Mouse (Mus musculus) MEL-GATA-1-ER (cell line): ENCODE results near the gene Mcts2.

Experiments used
- DNase-seq: peaks from one replicate; pipeline ENCODE4 v3.0.0-alpha.2; 2012; ENCODE audit warnings: low read depth; ENCODE audit errors: extremely low read depth

Gene Mcts2

DNA sequence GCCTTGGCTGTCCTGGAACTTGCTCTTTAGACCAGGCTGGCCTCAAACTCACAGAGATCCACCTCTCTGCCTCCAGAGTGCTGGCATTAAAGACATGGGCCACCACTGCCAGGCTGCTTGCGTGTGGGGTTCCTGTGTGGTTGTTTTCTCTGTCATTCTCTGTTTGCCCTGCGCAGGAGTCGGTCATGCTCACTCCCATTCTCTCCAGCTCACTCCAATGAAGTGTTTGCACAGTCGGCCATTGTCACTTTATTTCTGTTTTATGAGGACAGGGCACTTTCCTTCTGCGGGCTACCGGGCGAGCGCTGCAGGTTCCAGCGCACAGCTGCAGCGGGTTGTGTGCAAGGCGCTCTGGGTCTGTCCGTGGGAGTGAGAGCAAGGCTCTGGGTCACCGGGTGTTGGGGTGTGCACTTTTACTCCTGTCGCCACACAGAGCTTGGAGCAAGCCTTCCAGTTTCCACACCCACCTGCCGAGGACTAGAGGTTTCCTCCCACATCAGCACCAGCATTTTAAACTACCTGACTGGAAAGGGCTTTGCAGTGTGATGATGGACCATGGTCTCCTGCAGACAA lies 38.4 kb downstream of the Mcts2 start:
- no peak for DNase-seq

DNA sequence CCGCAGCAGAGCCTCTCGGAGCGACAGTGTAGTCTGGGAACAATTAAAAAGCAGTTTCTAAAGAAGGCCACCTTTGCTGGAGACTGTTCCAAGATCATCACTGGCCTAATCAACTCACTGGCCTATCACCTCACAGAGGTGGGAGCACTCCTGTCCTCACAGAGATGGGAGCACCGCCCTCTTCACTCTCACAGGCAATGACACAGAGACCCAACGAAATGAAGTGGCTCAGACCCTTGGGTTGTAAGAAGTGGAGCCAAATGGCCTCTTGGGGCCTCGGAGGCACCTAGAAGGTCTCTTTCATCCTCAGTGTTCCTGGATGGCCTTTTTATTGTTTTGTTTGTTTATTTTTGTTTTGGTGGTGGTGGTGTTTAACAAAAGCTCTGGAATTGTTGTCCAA lies 39.4 kb downstream of the Mcts2 start:
- no peak for DNase-seq

DNA sequence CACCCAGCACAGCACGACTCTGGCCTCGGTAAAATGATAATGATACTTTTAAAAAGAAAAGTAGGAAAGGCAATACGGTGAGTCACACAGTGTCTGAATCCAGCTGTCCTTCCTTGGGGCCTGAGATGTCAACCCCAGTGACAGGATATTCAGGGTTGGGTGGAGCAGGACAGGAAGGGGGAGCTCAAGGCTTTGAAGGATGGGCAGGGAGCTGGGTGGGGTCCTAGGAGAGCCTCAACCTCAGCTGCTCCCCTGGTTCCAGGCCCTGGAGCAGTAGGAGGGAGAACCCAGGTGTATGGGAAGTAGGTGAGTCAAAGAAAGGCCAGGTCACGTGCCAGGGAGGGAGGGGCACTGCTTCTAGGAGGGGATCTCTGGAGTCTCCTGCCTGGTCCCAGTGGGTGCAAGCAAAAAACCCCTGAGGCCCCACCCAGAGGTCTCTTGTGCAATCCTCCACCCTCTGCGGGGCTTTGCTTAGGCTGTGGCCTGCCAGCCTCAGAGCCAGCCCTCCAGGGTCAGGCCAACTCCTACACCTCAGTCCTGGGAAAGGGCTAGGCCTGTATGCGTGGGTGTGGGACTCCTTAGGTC lies 40.0 kb downstream of the Mcts2 start:
- no peak for DNase-seq

DNA sequence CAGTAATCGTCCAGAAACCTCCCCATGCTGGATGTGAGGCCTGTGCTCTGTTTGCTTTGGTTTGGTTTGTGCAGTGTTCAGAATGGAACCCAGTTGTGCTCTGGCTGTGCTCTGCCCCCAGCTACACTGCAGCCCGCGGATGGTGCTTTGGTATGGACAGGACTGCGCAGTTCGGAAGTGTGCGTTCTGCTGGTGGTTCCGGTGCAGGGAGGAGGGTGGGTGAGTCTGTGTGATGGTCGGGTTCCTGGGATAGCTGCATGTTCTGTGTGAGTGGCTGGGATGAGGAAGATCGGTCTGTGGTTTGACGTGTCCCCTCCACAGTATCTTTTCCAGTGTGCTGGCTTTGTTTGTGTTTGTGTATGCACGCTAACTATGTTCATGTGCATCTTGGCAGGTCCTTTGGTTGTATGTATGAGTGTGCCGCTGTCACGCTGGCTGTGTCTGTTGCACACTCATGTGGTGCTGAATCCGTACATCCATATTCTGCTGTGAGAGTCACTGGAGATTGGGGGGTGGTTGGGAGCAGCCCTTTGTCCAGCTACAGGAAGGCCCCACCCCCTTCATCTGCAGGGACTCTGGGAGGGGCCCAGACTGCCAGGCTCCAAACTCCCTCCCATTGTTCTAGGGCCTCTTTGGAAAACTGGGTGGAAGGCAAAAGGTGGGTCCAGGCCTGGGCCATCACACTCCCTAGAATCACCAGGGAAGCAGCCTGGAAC lies 41.1 kb downstream of the Mcts2 start:
- DNase-seq = no peak

DNA sequence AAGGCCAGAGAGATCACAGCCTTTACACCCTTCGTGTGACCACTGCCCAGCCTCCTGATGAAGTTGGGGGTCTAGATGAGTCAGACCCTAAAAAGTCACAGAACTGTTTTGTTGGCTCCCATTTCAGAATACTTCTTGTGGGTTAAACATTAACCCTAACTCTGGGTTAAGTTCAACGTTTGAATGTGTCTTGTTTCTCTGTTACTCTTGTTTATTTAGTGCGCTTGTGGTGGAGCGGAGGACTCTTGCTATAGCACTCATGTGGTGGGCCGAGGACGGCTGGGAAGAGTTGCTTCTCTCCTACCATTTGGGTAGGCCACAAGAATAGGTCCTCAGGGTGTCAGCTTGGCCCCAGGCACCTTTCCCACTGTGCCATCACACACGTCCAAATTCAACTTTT lies 41.8 kb downstream of the Mcts2 start:
- no peak for DNase-seq

DNA sequence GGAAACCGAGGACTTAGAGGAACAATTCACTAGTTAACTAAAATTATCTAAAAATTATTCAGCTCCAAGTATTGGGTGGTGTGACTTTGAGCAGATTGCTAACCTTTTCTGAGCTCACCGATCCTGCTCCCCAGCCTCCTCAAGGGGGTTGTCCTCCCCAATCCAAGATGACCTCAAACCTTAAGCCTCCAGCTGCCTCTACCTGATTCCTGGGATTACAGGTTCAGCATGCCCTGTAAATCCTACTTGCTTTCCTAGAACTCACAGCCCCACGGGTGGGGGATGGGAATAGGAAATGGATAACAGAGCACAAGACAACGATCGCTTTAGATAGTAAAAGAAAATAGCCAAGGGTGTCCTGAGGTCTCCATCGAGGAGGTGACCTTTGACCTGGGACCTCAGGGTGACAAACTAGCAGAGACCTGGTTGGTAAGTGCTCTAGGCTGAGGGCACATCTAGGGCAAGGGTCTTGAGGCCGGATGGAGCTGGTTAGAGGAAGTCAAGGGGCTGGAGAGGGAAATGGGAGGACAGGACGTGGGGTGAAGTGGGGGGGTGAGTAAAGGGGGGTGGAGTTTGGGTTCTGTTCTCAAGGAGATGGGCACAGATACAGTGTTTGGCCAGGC lies 42.3 kb downstream of the Mcts2 start:
- no peak for DNase-seq

DNA sequence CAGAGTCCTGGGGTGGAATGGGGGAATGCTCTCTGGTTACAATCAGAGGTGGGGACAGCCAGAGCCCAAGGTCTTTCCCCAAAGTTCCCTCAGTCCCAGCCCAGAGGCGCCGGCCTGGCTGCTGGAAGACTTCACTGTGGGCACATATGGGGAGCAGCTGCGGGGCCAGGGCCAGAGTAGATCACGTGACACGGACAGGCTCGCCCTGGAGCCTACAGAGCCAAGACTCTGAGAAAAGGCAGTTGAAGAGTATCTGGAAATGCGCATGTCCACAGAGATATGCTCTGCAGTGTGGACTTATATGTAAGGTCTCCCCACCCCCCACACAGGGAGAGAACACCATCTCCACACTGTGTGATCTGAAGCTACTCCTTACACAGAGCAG lies 42.8 kb downstream of the Mcts2 start:
- no peak for DNase-seq

DNA sequence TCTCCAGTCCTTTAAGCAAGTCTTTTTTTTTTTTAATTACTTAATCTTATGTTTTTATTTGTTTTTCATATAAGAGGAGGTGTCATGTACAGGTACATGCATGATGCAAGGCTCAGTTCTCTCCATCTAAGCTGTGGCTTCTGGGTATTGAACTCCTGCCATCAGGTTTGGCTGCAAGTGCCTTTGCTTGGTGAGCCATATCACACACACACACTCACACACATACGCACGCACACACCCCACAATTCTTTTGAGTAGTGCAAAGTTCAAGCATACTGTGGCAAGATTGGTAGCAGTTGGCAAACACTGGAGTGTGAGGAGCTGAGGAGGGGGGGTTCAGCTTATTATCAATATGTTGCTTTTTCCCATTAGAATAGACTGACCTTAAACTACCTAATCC lies 46.4 kb downstream of the Mcts2 start:
- no peak for DNase-seq

DNA sequence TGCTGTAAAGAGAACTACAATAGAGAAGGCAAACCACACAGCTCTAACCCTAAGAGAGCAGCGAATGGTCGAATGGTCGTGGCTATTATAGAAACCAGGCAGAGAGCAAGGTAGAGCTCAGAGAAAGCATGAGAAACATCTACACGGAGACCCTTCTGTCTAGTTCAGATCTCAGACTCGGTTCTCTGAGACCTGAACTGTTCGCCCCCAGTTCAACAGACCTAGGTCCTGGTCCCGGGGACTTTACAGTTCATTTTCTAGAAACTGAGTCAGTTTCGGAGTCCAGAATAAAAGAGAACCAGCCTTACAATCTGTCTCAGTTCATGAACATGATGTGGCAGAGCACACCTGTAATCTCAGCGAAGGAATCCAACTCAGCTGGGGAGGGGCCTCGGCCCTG lies 47.7 kb downstream of the Mcts2 start:
- no peak for DNase-seq

DNA sequence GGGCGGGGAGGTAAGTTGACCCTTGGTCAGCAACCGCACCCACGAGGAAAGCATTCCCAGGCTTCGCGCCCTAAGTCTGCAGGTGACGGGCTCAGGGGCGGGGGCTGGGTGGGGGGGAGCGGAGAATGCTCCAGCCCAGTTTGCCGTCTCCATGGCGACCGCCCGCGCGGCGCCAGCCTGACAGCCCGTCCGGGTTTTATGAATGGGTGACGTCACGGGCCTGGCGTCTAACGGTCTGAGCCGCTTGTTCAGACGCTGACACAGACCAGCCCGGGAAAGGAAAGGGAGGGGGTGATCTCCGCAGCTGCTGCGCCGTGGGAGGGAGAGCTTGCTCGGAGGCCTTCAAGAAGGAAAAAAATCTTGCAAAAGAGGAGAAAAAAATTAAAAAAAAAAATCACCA lies 48.1 kb downstream of the Mcts2 start:
- peak; percentile 43 for DNase-seq

DNA sequence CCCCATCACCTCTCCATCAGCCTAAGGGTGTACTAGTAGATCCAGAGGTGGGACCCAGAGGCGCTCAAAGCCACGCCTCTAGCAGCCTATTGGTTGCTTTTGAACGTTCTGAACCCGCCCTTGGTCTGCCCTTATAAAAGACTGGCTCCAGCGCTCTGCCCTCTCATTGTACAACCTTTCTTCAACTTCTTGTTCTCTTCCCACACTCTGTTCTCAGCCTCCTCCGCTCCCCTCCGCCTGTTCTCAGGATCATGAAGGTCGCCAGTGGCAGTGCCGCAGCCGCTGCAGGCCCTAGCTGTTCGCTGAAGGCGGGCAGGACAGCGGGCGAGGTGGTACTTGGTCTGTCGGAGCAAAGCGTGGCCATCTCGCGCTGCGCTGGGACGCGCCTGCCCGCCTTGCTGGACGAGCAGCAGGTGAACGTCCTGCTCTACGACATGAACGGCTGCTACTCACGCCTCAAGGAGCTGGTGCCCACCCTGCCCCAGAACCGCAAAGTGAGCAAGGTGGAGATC lies 49.3 kb downstream of the Mcts2 start, which contains the start of gene Id1:
Gene Id1, plus strand, starts transcription at position 162 of the 512 bp plus-strand sequence.
- DNase-seq = peak; percentile 95

DNA sequence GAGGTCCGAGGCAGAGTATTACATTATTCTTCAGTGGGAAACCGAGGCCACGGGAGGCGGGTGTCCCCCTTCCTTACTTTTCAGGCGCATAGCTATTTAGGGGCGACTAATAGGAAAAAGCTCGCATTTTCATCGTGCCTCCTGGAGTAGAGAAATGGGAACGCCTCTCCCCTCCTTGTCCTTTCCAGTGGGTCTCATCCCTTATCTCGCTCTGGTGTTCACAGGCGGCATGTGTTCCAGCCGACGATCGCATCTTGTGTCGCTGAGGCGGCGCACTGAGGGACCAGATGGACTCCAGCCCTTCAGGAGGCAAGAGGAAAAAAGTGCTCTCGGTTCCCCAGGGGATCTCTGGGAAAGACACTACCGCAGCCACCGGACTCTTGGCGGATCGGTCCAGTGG lies 49.9 kb downstream of the Mcts2 start:
- DNase-seq = peak; percentile 65
